Mouse (Mus musculus): ENCODE measurements around the gene Arhgef28.
"Not testable (repeated sequence)": the region's sequence is repeated elsewhere in the genome, so short reads cannot be mapped to it uniquely, and the experiment has no call there.

Gene Arhgef28

GRCm38 (mm10) chr13:98073190-98073589 is 133.0 kb downstream of the Arhgef28 start:
- DNase-seq (ENCODE audit: low spot score): no peak

- DNase-seq (ENCODE audit: low spot score): no peak
Observed at GRCm38 (mm10) chr13:98070458-98070857, 135.8 kb downstream of the Arhgef28 start.

- peak; percentile 53 for DNase-seq (ENCODE audit: low spot score)
Observed at GRCm38 (mm10) chr13:98069646-98070045, 136.6 kb downstream of the Arhgef28 start.

- no peak for DNase-seq (ENCODE audit: low spot score)
Observed at GRCm38 (mm10) chr13:98062843-98063242, 143.4 kb downstream of the Arhgef28 start.

GRCm38 (mm10) chr13:98060121-98060520 is 146.1 kb downstream of the Arhgef28 start:
- not testable (repeated sequence) for DNase-seq (ENCODE audit: low spot score)

DNA sequence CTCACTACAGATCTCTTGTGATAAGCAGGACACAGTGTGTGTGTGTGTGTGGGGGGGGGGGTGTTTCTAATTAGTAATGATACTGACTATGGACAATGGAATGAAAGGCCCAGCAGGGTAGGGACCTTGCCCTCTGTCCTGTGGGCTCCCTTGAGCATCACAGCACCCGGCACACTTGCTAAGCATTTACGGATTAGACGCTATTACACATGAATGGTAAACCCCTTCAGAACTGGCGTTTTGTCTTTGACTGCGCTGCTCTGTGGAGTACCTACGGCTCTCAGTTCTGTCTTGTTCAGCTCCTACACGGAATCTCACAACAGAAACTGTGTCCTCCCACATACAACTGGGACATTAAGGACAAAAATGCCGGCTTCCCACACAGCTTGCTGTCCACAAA is 151.0 kb downstream of the Arhgef28 start:
- no peak for DNase-seq (ENCODE audit: low spot score)

- DNase-seq (ENCODE audit: low spot score): peak; percentile 35
Observed at GRCm38 (mm10) chr13:98040628-98041150, 165.6 kb downstream of the Arhgef28 start.

DNA sequence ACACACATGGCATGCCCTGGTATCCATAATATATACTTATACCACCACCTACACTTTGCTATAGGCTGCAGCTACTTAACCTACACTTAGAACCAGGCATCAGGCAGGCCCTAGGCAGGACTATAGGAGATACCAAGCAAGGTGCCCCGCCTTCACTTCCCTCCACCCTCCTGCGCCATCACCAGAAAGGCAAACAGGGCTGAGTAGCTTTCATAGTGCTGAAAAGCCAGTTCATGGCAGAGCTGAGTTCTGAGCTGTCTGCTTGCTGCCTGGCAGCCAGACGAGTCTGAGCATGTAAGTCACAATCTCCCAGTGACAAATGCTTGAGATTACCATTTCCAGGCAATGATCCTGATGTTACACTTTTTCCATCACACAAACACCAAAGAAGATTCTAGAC is 167.5 kb downstream of the Arhgef28 start:
- no peak for DNase-seq (ENCODE audit: low spot score)

DNA sequence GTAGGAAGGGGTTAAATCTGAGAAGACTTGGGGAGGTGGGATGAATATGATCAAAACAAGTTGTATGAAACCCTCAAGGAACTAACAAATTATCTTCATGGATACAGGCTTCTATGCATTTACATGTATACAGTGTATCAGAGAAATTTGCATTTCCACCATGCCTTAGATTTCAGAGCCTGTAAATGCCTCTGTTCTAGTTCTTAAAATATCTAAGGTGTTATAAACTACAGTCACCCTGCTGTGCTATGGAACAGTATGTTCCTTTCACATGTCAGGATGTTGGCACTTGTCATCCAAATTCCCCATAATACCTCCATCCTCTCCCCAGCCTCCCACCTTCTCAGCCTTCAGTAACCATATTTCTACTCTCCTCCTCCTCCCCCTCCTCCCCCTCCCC is 168.5 kb downstream of the Arhgef28 start:
- DNase-seq (ENCODE audit: low spot score): no peak

GRCm38 (mm10) chr13:98031642-98031960 is 174.6 kb downstream of the Arhgef28 start:
- no peak for DNase-seq (ENCODE audit: low spot score)

DNA sequence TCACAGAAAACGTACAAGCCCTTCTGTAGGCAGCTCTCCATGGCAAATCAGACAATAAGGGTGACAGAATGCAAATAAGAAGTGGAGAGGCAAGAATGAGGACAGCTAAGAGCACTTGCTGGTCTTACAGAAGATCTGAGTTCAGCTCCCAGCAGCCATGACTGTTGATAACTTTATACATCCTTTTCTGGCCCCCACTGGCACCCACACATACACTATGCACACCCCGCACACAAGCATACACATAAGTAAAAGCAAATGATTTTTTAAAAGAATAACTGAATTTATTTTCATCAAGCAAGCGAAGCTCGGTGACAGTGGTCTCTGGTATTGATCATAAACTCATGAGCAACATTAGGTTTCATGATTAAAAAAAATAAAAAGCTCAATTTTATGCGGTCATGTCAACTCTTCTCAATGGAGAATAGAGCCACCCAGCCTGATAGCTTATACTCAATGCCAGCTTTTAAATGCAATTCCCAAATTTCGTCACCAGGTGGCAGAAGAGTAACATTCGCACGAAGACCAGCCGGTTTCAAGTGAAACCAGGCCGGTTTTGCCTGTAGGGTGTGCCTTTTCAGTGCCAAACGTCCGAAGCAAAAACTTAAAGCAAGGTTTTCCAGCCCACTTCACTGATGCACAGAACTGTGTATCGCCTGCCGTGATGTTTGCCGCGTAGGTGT is 175.1 kb downstream of the Arhgef28 start:
- DNase-seq (ENCODE audit: low spot score): peak; percentile 91

- DNase-seq (ENCODE audit: low spot score): no peak
Observed at GRCm38 (mm10) chr13:98030041-98030440, 176.2 kb downstream of the Arhgef28 start.

DNA sequence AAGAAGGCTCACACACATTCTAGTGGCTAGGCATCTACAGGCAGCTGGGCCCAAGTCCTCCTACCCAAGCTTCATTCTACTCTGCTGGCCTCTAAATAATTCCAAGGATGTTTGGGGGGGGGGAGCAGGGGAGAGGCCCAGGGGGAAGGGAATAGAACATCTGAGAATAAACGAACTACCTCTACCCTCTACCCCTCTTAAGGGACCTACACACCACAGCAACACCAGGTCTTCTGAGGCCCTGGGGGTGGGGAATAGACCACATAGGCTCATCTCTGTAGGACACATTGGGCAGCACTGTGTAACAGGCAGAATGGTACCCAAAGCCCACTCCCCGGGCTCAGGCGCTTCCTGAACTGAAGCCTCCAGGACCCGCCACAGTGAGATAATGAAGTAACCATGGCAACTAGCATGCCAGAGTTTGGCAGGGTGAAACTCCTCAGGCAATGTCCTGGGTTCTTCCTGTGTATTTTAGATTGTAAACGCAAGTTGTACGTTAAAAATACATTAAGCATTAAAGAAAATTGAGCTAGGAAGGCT is 177.5 kb downstream of the Arhgef28 start:
- no peak for DNase-seq (ENCODE audit: low spot score)

DNA sequence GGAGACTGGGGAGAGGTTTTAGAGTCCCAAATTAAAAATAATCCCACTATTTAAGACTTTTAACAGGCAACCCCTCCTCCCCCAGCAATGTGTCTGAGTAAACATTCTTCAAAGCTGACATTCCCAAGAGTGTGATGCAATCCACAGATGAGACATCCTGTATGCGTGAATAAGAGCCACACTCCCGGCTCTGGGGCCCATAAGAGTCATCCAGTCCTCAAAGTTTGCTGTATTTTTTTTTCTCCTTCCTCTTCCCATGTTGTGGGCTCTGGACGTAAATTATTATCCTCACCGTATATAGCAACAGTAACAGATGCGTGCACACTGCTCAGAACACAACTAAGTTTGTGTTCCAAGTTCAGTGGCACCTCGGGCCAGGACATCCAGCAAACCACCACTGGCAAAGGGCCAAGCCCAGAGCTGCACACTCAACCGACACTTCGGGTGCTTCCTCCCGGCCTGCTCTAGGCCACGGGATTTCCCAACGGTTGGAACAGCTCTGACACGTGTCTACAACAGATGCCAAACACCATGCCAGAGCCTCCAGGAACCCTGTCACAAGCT is 178.5 kb downstream of the Arhgef28 start:
- no peak for DNase-seq (ENCODE audit: low spot score)

GRCm38 (mm10) chr13:98027122-98027521 is 179.1 kb downstream of the Arhgef28 start:
- no peak for DNase-seq (ENCODE audit: low spot score)

- DNase-seq (ENCODE audit: low spot score): no peak
Observed at GRCm38 (mm10) chr13:98025706-98026504, 180.3 kb downstream of the Arhgef28 start.

DNA sequence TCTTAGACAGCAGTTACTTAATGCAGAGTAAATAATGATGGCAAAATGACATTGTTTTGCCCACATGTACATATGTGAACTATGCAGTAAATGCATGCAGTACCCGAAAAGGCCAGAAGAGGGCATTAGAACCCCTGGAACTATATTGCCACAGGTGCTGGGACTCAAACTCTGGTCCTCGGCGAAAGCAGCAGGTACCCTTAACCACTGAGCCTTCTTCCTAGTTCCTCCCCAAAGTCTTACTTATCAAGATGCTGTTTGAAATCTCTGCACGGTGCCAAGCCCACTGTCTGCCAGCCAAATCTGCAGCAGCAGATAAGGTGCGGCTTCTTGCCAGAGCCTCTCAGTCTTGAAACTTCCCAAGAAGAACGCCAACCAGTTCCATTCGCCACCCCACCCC is 181.1 kb downstream of the Arhgef28 start:
- DNase-seq (ENCODE audit: low spot score): no peak

DNA sequence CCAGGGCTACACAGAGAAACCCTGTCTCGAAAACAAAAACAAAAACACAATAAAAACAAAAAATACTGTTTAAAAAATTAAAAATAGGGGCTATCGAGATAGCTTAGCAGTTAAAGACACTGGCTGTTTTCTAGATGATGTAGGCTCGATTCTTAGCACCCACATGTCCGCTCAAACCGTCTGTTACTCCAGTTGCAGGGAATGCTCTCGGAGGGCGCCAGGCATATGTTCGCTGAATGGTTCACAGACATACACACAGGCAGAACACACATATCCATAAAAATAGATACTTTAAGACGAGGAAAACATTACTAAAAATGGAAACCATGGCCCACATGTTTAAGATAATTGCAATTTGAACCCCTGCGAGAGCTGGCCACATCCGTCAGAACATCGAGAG is 181.6 kb downstream of the Arhgef28 start:
- no peak for DNase-seq (ENCODE audit: low spot score)

DNA sequence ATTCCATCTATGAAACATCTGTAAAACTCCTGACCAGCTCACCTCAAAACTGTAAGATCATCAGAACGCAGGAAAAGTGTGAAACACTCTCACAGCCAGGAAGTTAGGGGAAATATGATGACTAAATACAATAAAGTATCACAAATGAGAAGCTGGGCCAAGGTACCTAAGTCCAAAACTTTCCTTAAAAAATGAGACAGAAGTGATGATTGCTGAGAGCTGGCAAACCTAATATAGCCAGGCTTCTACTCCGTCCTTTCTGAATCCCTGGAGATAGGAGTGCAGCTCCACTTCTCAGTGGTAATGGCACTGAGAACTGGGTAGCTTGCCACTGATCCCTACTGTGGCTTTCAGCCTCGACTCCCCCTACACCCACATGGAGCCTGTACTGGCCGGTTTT is 184.3 kb downstream of the Arhgef28 start:
- no peak for DNase-seq (ENCODE audit: low spot score)

- DNase-seq (ENCODE audit: low spot score): not testable (repeated sequence)
Observed at GRCm38 (mm10) chr13:98018837-98019236, 187.4 kb downstream of the Arhgef28 start.

- DNase-seq (ENCODE audit: low spot score): no peak
Observed at GRCm38 (mm10) chr13:98016923-98017588, 189.2 kb downstream of the Arhgef28 start.

All from layer of hippocampus, adult 11-12 months (tissue).